In the genomic region with DNA sequence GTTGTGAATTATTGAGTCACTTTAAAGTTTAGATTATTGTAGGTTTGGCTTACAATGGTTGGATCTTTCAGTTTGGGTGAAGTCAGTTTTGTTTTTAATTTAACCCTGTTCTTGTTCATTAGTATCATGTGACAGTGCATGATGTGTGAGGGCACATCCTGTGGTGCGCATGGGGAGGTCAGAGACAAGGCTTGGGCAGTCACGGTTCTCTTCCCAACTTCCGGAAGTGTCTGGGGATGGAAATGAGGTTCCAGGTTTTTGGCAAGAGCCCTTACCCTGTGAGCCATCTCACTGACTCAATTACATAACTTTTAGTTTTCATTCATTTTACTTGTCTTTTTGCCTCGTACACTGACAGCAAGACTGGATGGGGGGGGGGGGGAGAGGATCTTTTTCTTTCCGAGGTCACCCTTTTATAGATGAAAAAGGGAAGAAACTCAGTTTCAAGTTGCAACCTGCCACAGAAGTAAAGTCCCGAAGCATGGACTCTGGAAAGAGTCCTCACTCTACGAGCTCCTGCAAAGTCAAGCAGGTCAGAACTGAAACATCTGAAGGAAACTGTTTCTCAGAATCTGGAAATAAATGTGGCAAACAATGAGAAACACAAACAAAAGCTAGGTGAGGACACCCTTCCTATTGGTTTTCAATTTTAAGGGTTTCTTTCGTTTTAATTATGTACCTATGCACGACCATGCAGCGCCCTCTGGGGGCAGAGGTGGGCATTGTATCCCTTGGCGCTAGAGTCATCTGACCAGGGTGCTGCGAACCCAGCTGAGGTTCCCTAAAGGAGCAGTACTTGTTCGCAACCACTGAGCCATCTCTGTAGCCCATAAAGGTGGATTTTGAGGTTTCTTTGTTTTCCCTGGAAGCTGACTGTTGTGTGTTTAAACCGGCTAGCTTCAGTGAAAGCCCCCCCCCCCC, we compare ENCODE assay signal across 10 mouse cellular contexts. TPM values are rescaled to one million over a fixed set of nuclear protein-coding genes. Genes with fewer than 3 reads are reported as not detected.
DNase-seq lines count a peak whose midpoint lies in the region; ATAC-seq and TF ChIP-seq lines count a peak whose summit lies in the region.
"Had no signal": no experiment of that assay in that cellular context is flagged by ENCODE, and none has a peak within 500 bp of the region (broad histone marks: within the 10 kb centered on the region; RNA-seq: fewer than 3 reads in every experiment).

No protein-coding gene starts in this region.

- peak; percentile 25 for TF ChIP-seq CTCF in hindbrain, postnatal 0 days (IDR thresholded peaks at IDR 0.05; ENCODE audit: low read depth)
- no peak for TF ChIP-seq CTCF in thymus, adult 2 months (IDR thresholded peaks at IDR 0.05; ENCODE audit: borderline replicate concordance, control insufficient read depth, extremely low read depth, insufficient read depth, low read length, poor library complexity)

- DNase-seq in hindbrain, postnatal 0 days (ENCODE audit: low spot score): no peak
- peak; percentile 72 for DNase-seq in CD4-positive, CD25-positive, alpha-beta regulatory T cell, adult 2 months (ENCODE audit: low read depth, low spot score)
- peak; percentile 21 for DNase-seq in gastrocnemius, postnatal 14 days
- peak; percentile 11 to 19 for DNase-seq in lung, adult 18-20 months
- DNase-seq in thymus, adult 2 months: peak; percentile 22
- no peak for DNase-seq in forebrain, embryonic 11.5 days (ENCODE audit: low spot score)

- H3K4me2 ChIP-seq in hindbrain, postnatal 0 days (ENCODE audit: low read depth, low read length): no peak overlapping the region
- H3K4me2 ChIP-seq in hindbrain, embryonic 16.5 days (ENCODE audit: low read length): no peak overlapping the region
- H3K4me2 ChIP-seq in forebrain, embryonic 11.5 days (ENCODE audit: low read depth, low read length, severe bottlenecking): no peak overlapping the region
- H3K4me2 ChIP-seq: embryonic facial prominence, embryonic 12.5 days; limb, embryonic 15.5 days had no signal

- intact Hi-C loops in gastrocnemius, postnatal 14 days (cut with DNase I; ENCODE audit: low total_unique reads): no loop called here

- no peak for ATAC-seq in hindbrain, postnatal 0 days
- no peak for ATAC-seq in hindbrain, embryonic 16.5 days
- peak; percentile 78 for ATAC-seq in activated CD4-positive, CD25-positive, alpha-beta regulatory T cell, adult 4 months
- ATAC-seq in forebrain, embryonic 11.5 days (replicated peaks; ENCODE audit: low FRiP score): no peak

- no peak for TF ChIP-seq POLR2A in thymus, adult 2 months (IDR thresholded peaks at IDR 0.05; ENCODE audit: control insufficient read depth, extremely low read depth, insufficient read depth, low read length, poor library complexity)

- H3K36me3 ChIP-seq in hindbrain, postnatal 0 days (ENCODE audit: insufficient read depth, low read length): no peaks in the 10 kb centered on the region
- no peaks in the 10 kb centered on the region for H3K36me3 ChIP-seq in hindbrain, embryonic 16.5 days (ENCODE audit: control insufficient read depth, insufficient read depth, low read length)
- H3K36me3 ChIP-seq in thymus, adult 2 months (ENCODE audit: control insufficient read depth, insufficient read depth, low read length): no peaks in the 10 kb centered on the region
- H3K36me3 ChIP-seq in forebrain, embryonic 11.5 days (ENCODE audit: control insufficient read depth, insufficient read depth, low read length): no peaks in the 10 kb centered on the region
- H3K36me3 ChIP-seq: embryonic facial prominence, embryonic 12.5 days; limb, embryonic 15.5 days had no signal

- no peaks in the 10 kb centered on the region for H3K9me3 ChIP-seq in hindbrain, postnatal 0 days (ENCODE audit: low read length)
- 0 out of 2 replicates have a peak, but pooled peaks cover 2% of the 10 kb centered on the region for H3K9me3 ChIP-seq in hindbrain, embryonic 16.5 days (ENCODE audit: control insufficient read depth, low read length)
- H3K9me3 ChIP-seq in forebrain, embryonic 11.5 days (ENCODE audit: control insufficient read depth, low read length): no peaks in the 10 kb centered on the region
- H3K9me3 ChIP-seq: embryonic facial prominence, embryonic 12.5 days; limb, embryonic 15.5 days had no signal

- no peak overlapping the region for H3K27ac ChIP-seq in hindbrain, postnatal 0 days
- no peak overlapping the region for H3K27ac ChIP-seq in hindbrain, embryonic 16.5 days (ENCODE audit: low read depth, low read length)
- H3K27ac ChIP-seq in thymus, adult 2 months (ENCODE audit: control insufficient read depth, insufficient read depth, low read length): no peak overlapping the region
- H3K27ac ChIP-seq in forebrain, embryonic 11.5 days (ENCODE audit: low read depth, low read length): no peak overlapping the region
- H3K27ac ChIP-seq: embryonic facial prominence, embryonic 12.5 days; limb, embryonic 15.5 days had no signal

- no peak overlapping the region for H3K4me3 ChIP-seq in hindbrain, postnatal 0 days (ENCODE audit: low read length)
- H3K4me3 ChIP-seq in hindbrain, embryonic 16.5 days (ENCODE audit: low read length): no peak overlapping the region
- H3K4me3 ChIP-seq in thymus, adult 2 months (ENCODE audit: control insufficient read depth, insufficient read depth, low read length): no peak overlapping the region
- no peak overlapping the region for H3K4me3 ChIP-seq in forebrain, embryonic 11.5 days (ENCODE audit: low read depth, low read length)
- H3K4me3 ChIP-seq: embryonic facial prominence, embryonic 12.5 days; limb, embryonic 15.5 days had no signal

- peaks cover 3% of the 10 kb centered on the region; the same call in 1 of the 2 replicates for H3K4me1 ChIP-seq in hindbrain, postnatal 0 days (ENCODE audit: insufficient read depth, low read length)
- H3K4me1 ChIP-seq in hindbrain, embryonic 16.5 days (ENCODE audit: control insufficient read depth, insufficient read depth, low read depth, low read length): no peaks in the 10 kb centered on the region
- H3K4me1 ChIP-seq in thymus, adult 2 months (replicated peaks; ENCODE audit: control insufficient read depth, insufficient read depth, low read length): no peaks in the 10 kb centered on the region
- no peaks in the 10 kb centered on the region for H3K4me1 ChIP-seq in forebrain, embryonic 11.5 days (replicated peaks; ENCODE audit: control insufficient read depth, insufficient read depth, low read length)
- H3K4me1 ChIP-seq: embryonic facial prominence, embryonic 12.5 days; limb, embryonic 15.5 days had no signal

- H3K27me3 ChIP-seq in hindbrain, postnatal 0 days (ENCODE audit: insufficient read depth, low read length): no peaks in the 10 kb centered on the region
- H3K27me3 ChIP-seq in hindbrain, embryonic 16.5 days (replicated peaks; ENCODE audit: control insufficient read depth, insufficient read depth, low read length): no peaks in the 10 kb centered on the region
- no peaks in the 10 kb centered on the region for H3K27me3 ChIP-seq in thymus, adult 2 months (ENCODE audit: control insufficient read depth, insufficient read depth, low read length)
- no peaks in the 10 kb centered on the region for H3K27me3 ChIP-seq in forebrain, embryonic 11.5 days (ENCODE audit: control insufficient read depth, insufficient read depth, low read length)
- H3K27me3 ChIP-seq: embryonic facial prominence, embryonic 12.5 days; limb, embryonic 15.5 days had no signal

- H3K9ac ChIP-seq in hindbrain, postnatal 0 days (replicated peaks; ENCODE audit: low read length): no peak overlapping the region
- no peak overlapping the region for H3K9ac ChIP-seq in hindbrain, embryonic 16.5 days (ENCODE audit: low read depth, low read length)
- H3K9ac ChIP-seq in forebrain, embryonic 11.5 days (ENCODE audit: low read length): no peak overlapping the region
- H3K9ac ChIP-seq: embryonic facial prominence, embryonic 12.5 days; limb, embryonic 15.5 days had no signal

- 70% methylated on average over 14 of the region's 14 CpGs for WGBS in hindbrain, postnatal 0 days
- 70% methylated on average over 14 of the region's 14 CpGs for WGBS in hindbrain, embryonic 16.5 days
- WGBS in thymus, adult 2 months: 60% methylated on average over 14 of the region's 14 CpGs
- 69% methylated on average over 14 of the region's 14 CpGs for WGBS in forebrain, embryonic 11.5 days

RNA-seq across cellular contexts. Expression of a gene that starts 53.9 kb away (rescaled TPM):
- 7.2 and 9.1 TPM in 2 replicates for total RNA-seq in hindbrain, postnatal 0 days (2014; rRNA removed)
- 2.9 TPM in 2 replicates for polyA plus RNA-seq in hindbrain, postnatal 0 days (2015; fragmentation: Nextera tagmentation; extraction: Ambion mirVana)
- polyA plus RNA-seq in hindbrain, embryonic 16.5 days (2015; fragmentation: Nextera tagmentation; extraction: Ambion mirVana): 1.7 and 2.1 TPM in 2 replicates
- 1 to 10 TPM; 1.1 to 1.5 TPM for polyA plus RNA-seq in activated CD4-positive, CD25-positive, alpha-beta regulatory T cell, adult 4 months (2017; shearing (Covaris generic))
- total RNA-seq in gastrocnemius, postnatal 14 days (2021): 1 to 10 TPM; 3.0 to 3.3 TPM
- polyA plus RNA-seq in thymus, adult 2 months (2012; rRNA removed): 5.6 and 10.2 TPM in 2 replicates
- 5.6 and 5.9 TPM in 2 replicates for polyA plus RNA-seq in forebrain, embryonic 11.5 days (2014; fragmentation: Nextera tagmentation; extraction: Ambion mirVana)

Comparison
In these comparisons a context has a peak if more than half of its experiments do, and no peak if none do; other contexts are left out.
1. DNase-seq: peak in CD4-positive, CD25-positive, alpha-beta regulatory T cell, adult 2 months (single experiment), gastrocnemius, postnatal 14 days (single experiment), lung, adult 18-20 months (2 of 2) and thymus, adult 2 months (single experiment); none in hindbrain, postnatal 0 days (single experiment) and forebrain, embryonic 11.5 days (single experiment).